Mouse (Mus musculus) CH12.LX (cell line): Measurements from ENCODE around the gene Tnfsf10. TPM values are rescaled to one million over a fixed set of nuclear protein-coding genes. Genes with fewer than 3 reads are reported as not detected.

Experiments
- DNase-seq: peaks from one replicate; pipeline ENCODE4 v3.0.0-alpha.2; 2013; ENCODE audit errors: extremely low read depth
- H3K27ac ChIP-seq: 2 replicates; pipeline ENCODE4 v1.5.1; 2012; ENCODE audit warnings: low read depth, mild to moderate bottlenecking, control low read depth, moderate library complexity; ENCODE audit not compliant: insufficient read depth
- H3K27me3 ChIP-seq: replicated peaks from 2 replicates; pipeline ENCODE3; 2012; ENCODE audit warnings: inconsistent platforms
- H3K36me3 ChIP-seq, 2 experiments: replicated peaks in 1 of 2; 2 replicates each; pipeline versions ENCODE3 to v1.6.1; 2012; ENCODE audit warnings: inconsistent platforms in 1 of 2, low read length in 1 of 2, mild to moderate bottlenecking in 1 of 2, mixed read lengths in 1 of 2, moderate library complexity in 1 of 2; ENCODE audit not compliant: control insufficient read depth in 1 of 2, insufficient read depth in 1 of 2
- H3K4me1 ChIP-seq, 2 experiments: 2 replicates each; pipeline ENCODE4 v1.6.1; 2012; ENCODE audit warnings: inconsistent platforms in 1 of 2, moderate library complexity in 1 of 2; ENCODE audit not compliant: insufficient read depth in 2 of 2, control insufficient read depth in 1 of 2
- H3K4me2 ChIP-seq: 2 replicates; pipeline ENCODE4 v1.6.1; 2012; ENCODE audit warnings: low read depth, mild to moderate bottlenecking, control low read depth; ENCODE audit not compliant: poor library complexity, insufficient read depth, severe bottlenecking
- H3K4me3 ChIP-seq, 3 experiments: fragments of 150-350 bp in 1 of 3; sonication (generic) in 1 of 3; replicated peaks in 1 of 3; 2 replicates each; pipeline versions ENCODE3 to v1.5.1; 2011 to 2012; ENCODE audit warnings: low read depth in 2 of 3, low read length in 2 of 3, mild to moderate bottlenecking in 2 of 3, moderate library complexity in 2 of 3, control low read depth in 1 of 3, improper control_type of control experiment in 1 of 3, inconsistent platforms in 1 of 3, mixed read lengths in 1 of 3; ENCODE audit not compliant: poor library complexity in 1 of 3
- H3K79me2 ChIP-seq: replicated peaks from 2 replicates; pipeline ENCODE4 v1.6.1; 2012; ENCODE audit warnings: mild to moderate bottlenecking, moderate library complexity; ENCODE audit not compliant: control insufficient read depth, poor library complexity, insufficient read depth, severe bottlenecking; ENCODE audit errors: extremely low read depth
- H3K9ac ChIP-seq: 2 replicates; pipeline ENCODE4 v1.6.1; 2012; ENCODE audit warnings: low read depth, mild to moderate bottlenecking, control low read depth, moderate library complexity; ENCODE audit not compliant: insufficient read depth
- H3K9me3 ChIP-seq: replicated peaks from 2 replicates; pipeline ENCODE3; 2012; ENCODE audit warnings: low read length, inconsistent platforms, mixed read lengths
- BHLHE40 ChIP-seq: IDR thresholded peaks from 2 replicates; pipeline ENCODE4 v1.6.1; 2011; ENCODE audit warnings: mild to moderate bottlenecking, low read depth, low read length, improper control_type of control experiment
- CHD1 ChIP-seq: IDR thresholded peaks from 2 replicates; pipeline ENCODE4 v1.6.1; 2012; ENCODE audit warnings: low read depth, low read length, improper control_type of control experiment, inconsistent platforms
- CHD2 ChIP-seq: IDR thresholded peaks from 2 replicates; pipeline ENCODE4 v1.6.1; 2011; ENCODE audit warnings: low read length, improper control_type of control experiment
- CTCF ChIP-seq, 2 experiments: IDR thresholded peaks in 1 of 2; conservative IDR thresholded peaks in 1 of 2; 2 replicates each; pipeline ENCODE4 v1.5.1; 2011 to 2012; ENCODE audit warnings: low read depth in 2 of 2, low read length in 2 of 2, improper control_type of control experiment in 1 of 2, inconsistent platforms in 1 of 2, mild to moderate bottlenecking in 1 of 2, moderate library complexity in 1 of 2
- JUN ChIP-seq: IDR thresholded peaks from 2 replicates; pipeline ENCODE4 v1.6.1; 2011; ENCODE audit warnings: low read depth, mild to moderate bottlenecking, low read length, improper control_type of control experiment, moderate library complexity; ENCODE audit not compliant: insufficient read depth
- JUND ChIP-seq: conservative IDR thresholded peaks from 2 replicates; pipeline ENCODE4 v1.6.1; 2011; ENCODE audit warnings: low read depth, low read length, improper control_type of control experiment
- KAT2A ChIP-seq: IDR thresholded peaks from 2 replicates; pipeline ENCODE4 v1.6.1; 2012; ENCODE audit warnings: low read length, improper control_type of control experiment, inconsistent platforms; ENCODE audit not compliant: insufficient replicate concordance
- MAX ChIP-seq: IDR thresholded peaks from 2 replicates; pipeline ENCODE4 v1.6.1; 2011; ENCODE audit warnings: low read length, improper control_type of control experiment
- MEF2A ChIP-seq: IDR thresholded peaks from 2 replicates; pipeline ENCODE4 v1.6.1; 2014; ENCODE audit warnings: low read depth, mild to moderate bottlenecking, inconsistent platforms, low read length, improper control_type of control experiment, borderline replicate concordance
- MXI1 ChIP-seq: IDR thresholded peaks from 2 replicates; pipeline ENCODE4 v1.6.1; 2011; ENCODE audit warnings: mild to moderate bottlenecking, low read depth, low read length, improper control_type of control experiment
- MYC ChIP-seq: IDR thresholded peaks from 2 replicates; pipeline ENCODE4 v1.6.1; 2011; ENCODE audit warnings: low read depth, mild to moderate bottlenecking, improper control_type of control experiment, low read length
- NELFE ChIP-seq: IDR thresholded peaks from 2 replicates; pipeline ENCODE4 v1.6.1; 2011; ENCODE audit warnings: low read depth, low read length, improper control_type of control experiment
- POLR2A ChIP-seq: IDR thresholded peaks from 2 replicates; pipeline ENCODE4 v1.6.1; 2011; ENCODE audit warnings: low read depth, mild to moderate bottlenecking, improper control_type of control experiment, low read length
- POLR2AphosphoS2 ChIP-seq: IDR thresholded peaks from 2 replicates; pipeline ENCODE4 v1.6.1; 2011; ENCODE audit warnings: low read depth, low read length, improper control_type of control experiment
- RAD21 ChIP-seq: IDR thresholded peaks from 2 replicates; pipeline ENCODE4 v1.6.1; 2011; ENCODE audit warnings: low read depth, mild to moderate bottlenecking, low read length, improper control_type of control experiment, moderate library complexity
- SMC3 ChIP-seq: IDR thresholded peaks from 2 replicates; pipeline ENCODE4 v1.6.1; 2011; ENCODE audit warnings: low read depth, low read length, improper control_type of control experiment
- ZKSCAN1 ChIP-seq: IDR thresholded peaks from 2 replicates; pipeline ENCODE4 v1.6.1; 2012; ENCODE audit warnings: low read depth, inconsistent platforms, low read length, improper control_type of control experiment, borderline replicate concordance
- ZMIZ1 ChIP-seq: IDR thresholded peaks from 2 replicates; pipeline ENCODE4 v1.6.1; 2012; ENCODE audit warnings: low read depth, mild to moderate bottlenecking, inconsistent platforms, low read length, improper control_type of control experiment
- ZNF384 ChIP-seq: IDR thresholded peaks from 2 replicates; pipeline ENCODE4 v1.6.1; 2012; ENCODE audit warnings: low read depth, low read length, improper control_type of control experiment, inconsistent platforms
- dilution Hi-C: fragments of 300-500 bp; cut with MboI; formaldehyde crosslinking; loops from 2 replicates; pipeline ENCODE4 v1.14.3; 2020; ENCODE audit warnings: low sequenced_read_pairs; ENCODE audit not compliant: extremely low pct_unique_long_range_greater_than_20kb, extremely low pct_ligation_motif_present
- in situ Hi-C: fragments of 300-500 bp; cut with MboI; formaldehyde crosslinking; loops from 3 replicates; pipeline ENCODE4 v1.14.3; 2019; ENCODE audit warnings: low sequenced_read_pairs, low pct_ligation_motif_present, low pct_unique_long_range_greater_than_20kb, mixed read lengths
- polyA plus RNA-seq: library from polyadenylated mRNA; unstranded; fragments of >175 nt; gene quantifications from 2 replicates; pipeline ENCODE4 v1.2.1, GENCODE M21; 2012; ENCODE audit warnings: low read depth; ENCODE audit not compliant: insufficient read length
- total RNA-seq, 2 experiments: library from RNA; depleted of rRNA; stranded (reverse); fragments of 300-350 nt in 1 of 2; fragments of >200 nt in 1 of 2; gene quantifications; 2 replicates each; pipeline ENCODE4 v1.2.3; 2012 to 2014

The Tnfsf10 gene
- total and polyA plus RNA-seq, 3 experiments = 0.17 to 1.0 (median 0.69) TPM

GRCm38 (mm10) chr3:27359100-27359720 lies 42.4 kb downstream of the Tnfsf10 start:
- DNase-seq = no peak
- no peaks in the 10 kb centered on the region for H3K9me3 ChIP-seq
- no peaks in the 10 kb centered on the region for H3K4me1 ChIP-seq
- TF ChIP-seq CHD1 (no peak), JUN (no peak), JUND (no peak), POLR2A (no peak), CHD2 (no peak), SMC3 (no peak), MEF2A (no peak), POLR2AphosphoS2 (no peak), RAD21 (no peak), ZMIZ1 (no peak), MYC (no peak), KAT2A (no peak)
- H3K27ac ChIP-seq = no peak overlapping the region
- no peaks in the 10 kb centered on the region for H3K36me3 ChIP-seq
- H3K27me3 ChIP-seq = no peaks in the 10 kb centered on the region
- in situ Hi-C loops = no loop called here
- H3K4me2 ChIP-seq = no peak overlapping the region
- H3K4me3 ChIP-seq = no peak overlapping the region
- dilution Hi-C loops = no loop called here
- H3K79me2 ChIP-seq = no peaks in the 10 kb centered on the region
- no peak overlapping the region for H3K9ac ChIP-seq

GRCm38 (mm10) chr3:27370125-27370524 lies 53.3 kb downstream of the Tnfsf10 start:
- Histone ChIP-seq H3K79me2 (no peaks in the 10 kb centered on the region), H3K4me3 (no peak overlapping the region)
- in situ Hi-C loops = no loop called here
- TF ChIP-seq MAX (0 out of 2 replicates have a peak, but pooled peaks have one; percentile 38), NELFE (no peak), ZNF384 (no peak), BHLHE40 (peak; percentile 78), ZKSCAN1 (no peak), CTCF (conservative IDR thresholded peaks at IDR 0.05 in 1 of 2, IDR thresholded peaks at IDR 0.05 in 1 of 2; ENCODE audit: low read depth in 2 of 2, low read length in 2 of 2) (no peak), POLR2A (no peak), MXI1 (peak; percentile 92)
- TF ChIP-seq, all 38 proteins: peak for 3
- dilution Hi-C loops = no loop called here
- no peaks in the 10 kb centered on the region for H3K27me3 ChIP-seq
- H3K36me3 ChIP-seq = no peaks in the 10 kb centered on the region
- H3K9ac ChIP-seq = no peak overlapping the region
- peaks cover 5% of the 10 kb centered on the region for H3K9me3 ChIP-seq
- H3K4me1 ChIP-seq = no peaks in the 10 kb centered on the region; a peak in 1 of 4 replicates
- no peak overlapping the region for H3K27ac ChIP-seq
- H3K4me2 ChIP-seq = no peak overlapping the region
- DNase-seq = no peak
